Mouse (Mus musculus): ENCODE data around the gene Arl8a.

The Arl8a gene

GRCm38 (mm10) chr1:135133678-135134435 lies 12.8 kb upstream of the Arl8a start:
- no peak for DNase-seq (ENCODE audit: low read depth)

- DNase-seq (ENCODE audit: low read depth): no peak
These were observed 11.4 kb upstream of the Arl8a start for GRCm38 (mm10) chr1:135135111-135135787.

- DNase-seq (ENCODE audit: low read depth): peak; percentile 85
These were observed 10.1 kb upstream of the Arl8a start for GRCm38 (mm10) chr1:135136500-135136899.

GRCm38 (mm10) chr1:135139906-135140305 lies 6.7 kb upstream of the Arl8a start:
- DNase-seq (ENCODE audit: low read depth): no peak

- DNase-seq (ENCODE audit: low read depth): no peak
These were observed 4.2 kb upstream of the Arl8a start for GRCm38 (mm10) chr1:135142452-135142851.

- no peak for DNase-seq (ENCODE audit: low read depth)
These were observed 2.7 kb upstream of the Arl8a start for GRCm38 (mm10) chr1:135143940-135144339.

- DNase-seq (ENCODE audit: low read depth): peak; percentile 74
These were observed 500 bp downstream of the Arl8a start for GRCm38 (mm10) chr1:135146946-135147701.

- DNase-seq (ENCODE audit: low read depth): no peak
These were observed 1.1 kb downstream of the Arl8a start for GRCm38 (mm10) chr1:135147702-135148058.

GRCm38 (mm10) chr1:135148476-135148875 lies 1.9 kb downstream of the Arl8a start:
- no peak for DNase-seq (ENCODE audit: low read depth)

- no peak for DNase-seq (ENCODE audit: low read depth)
These were observed 2.4 kb downstream of the Arl8a start for GRCm38 (mm10) chr1:135148996-135149395.

- no peak for DNase-seq (ENCODE audit: low read depth)
These were observed 7.4 kb downstream of the Arl8a start for GRCm38 (mm10) chr1:135154011-135154410.

GRCm38 (mm10) chr1:135154411-135154959 lies 7.9 kb downstream of the Arl8a start:
- DNase-seq (ENCODE audit: low read depth): peak; percentile 72

GRCm38 (mm10) chr1:135156300-135156699 lies 9.7 kb downstream of the Arl8a start:
- no peak for DNase-seq (ENCODE audit: low read depth)

- DNase-seq (ENCODE audit: low read depth): no peak
These were observed 12.0 kb downstream of the Arl8a start for GRCm38 (mm10) chr1:135158633-135159032.

GRCm38 (mm10) chr1:135159074-135159473 lies 12.4 kb downstream of the Arl8a start:
- no peak for DNase-seq (ENCODE audit: low read depth)

- DNase-seq (ENCODE audit: low read depth): no peak
These were observed 13.0 kb downstream of the Arl8a start for GRCm38 (mm10) chr1:135159556-135160123.

GRCm38 (mm10) chr1:135160411-135161050 lies 13.9 kb downstream of the Arl8a start:
- DNase-seq (ENCODE audit: low read depth): no peak

GRCm38 (mm10) chr1:135162720-135163119 lies 16.1 kb downstream of the Arl8a start:
- no peak for DNase-seq (ENCODE audit: low read depth)

- no peak for DNase-seq (ENCODE audit: low read depth)
These were observed 20.8 kb downstream of the Arl8a start, which contains the start of gene Gpr37l1 for GRCm38 (mm10) chr1:135167435-135167834. Gene Gpr37l1 (minus strand): TSS chr1:135167681.

GRCm38 (mm10) chr1:135168453-135169200 lies 22.0 kb downstream of the Arl8a start:
- DNase-seq (ENCODE audit: low read depth): no peak
